Mouse (Mus musculus) liver, embryonic 14.5 days (tissue): ENCODE results near the gene Tle2.

Source experiments
- CTCF ChIP-seq: IDR thresholded peaks from 2 replicates; pipeline ENCODE4 v1.5.1; 2016; ENCODE audit warnings: antibody characterized with exemption, low read depth, control low read depth
- EP300 ChIP-seq: IDR thresholded peaks from 2 replicates; pipeline ENCODE4 v1.6.1; 2016; ENCODE audit warnings: antibody characterized with exemption, low read depth

DNA sequence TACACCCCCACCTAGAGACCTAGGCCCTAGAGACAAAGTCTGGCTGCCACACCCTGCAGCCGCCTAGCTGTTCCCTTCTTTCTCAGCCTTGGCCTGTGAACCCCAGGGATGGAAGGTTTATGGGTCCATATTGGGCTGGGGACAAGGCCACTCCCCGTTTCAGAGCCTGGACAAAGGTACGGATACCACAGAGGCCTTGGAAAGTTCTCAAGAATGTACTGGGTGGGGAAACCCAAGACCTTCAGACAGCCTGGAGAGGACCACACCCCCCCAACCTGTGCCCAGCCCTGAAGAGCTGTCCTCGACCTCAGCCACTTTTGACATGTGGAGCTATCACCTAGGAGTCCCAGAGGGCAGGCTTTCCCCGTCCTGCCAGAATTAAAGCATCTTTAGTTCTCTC lies 25.4 kb upstream of the Tle2 start:
- TF ChIP-seq CTCF (no peak), EP300 (no peak)
